ENCODE assay signal across 11 mouse cellular contexts in genomic region chr14:27402332-27403250, GRCm38 (mm10). TPM values are rescaled to one million over a fixed set of nuclear protein-coding genes. Genes with fewer than 3 reads are reported as not detected.
DNase-seq lines count a peak whose midpoint lies in the region; ATAC-seq lines count a peak whose summit lies in the region.
"Had no signal": no experiment of that assay in that cellular context is flagged by ENCODE, and none has a peak within 500 bp of the region (broad histone marks: within the 10 kb centered on the region; RNA-seq: fewer than 3 reads in every experiment).

No protein-coding gene starts in this region.

- no peak overlapping the region for H3K9ac ChIP-seq in kidney, embryonic 15.5 days
- no peak overlapping the region for H3K9ac ChIP-seq in kidney, embryonic 16.5 days (replicated peaks; ENCODE audit: low read length)
- no peak overlapping the region; the same call in 1 of the 2 replicates for H3K9ac ChIP-seq in stomach, embryonic 15.5 days
- H3K9ac ChIP-seq in hindbrain, embryonic 12.5 days: no peak overlapping the region
- H3K9ac ChIP-seq: limb, embryonic 13.5 days had no signal

- no peak overlapping the region for H3K4me2 ChIP-seq in kidney, embryonic 15.5 days
- no peak overlapping the region for H3K4me2 ChIP-seq in kidney, embryonic 16.5 days (replicated peaks; ENCODE audit: low read depth, low read length)
- no peak overlapping the region for H3K4me2 ChIP-seq in stomach, embryonic 15.5 days
- no peak overlapping the region for H3K4me2 ChIP-seq in hindbrain, embryonic 12.5 days (replicated peaks)
- H3K4me2 ChIP-seq: limb, embryonic 13.5 days had no signal

- 0 out of 2 replicates have a peak overlapping the region, but pooled peaks have one; percentile 13 for H3K27ac ChIP-seq in kidney, embryonic 15.5 days
- no peak overlapping the region for H3K27ac ChIP-seq in kidney, embryonic 16.5 days (ENCODE audit: low read length)
- H3K27ac ChIP-seq in stomach, embryonic 15.5 days: 0 out of 2 replicates have a peak overlapping the region, but pooled peaks have one; percentile 11
- no peak overlapping the region for H3K27ac ChIP-seq in hindbrain, embryonic 12.5 days
- H3K27ac ChIP-seq: limb, embryonic 13.5 days had no signal

- WGBS in kidney, embryonic 15.5 days: 75% methylated on average over 10 of the region's 10 CpGs
- WGBS in kidney, embryonic 16.5 days: 64% methylated on average over 10 of the region's 10 CpGs
- WGBS in stomach, embryonic 15.5 days: 66% methylated on average over 10 of the region's 10 CpGs
- 89% methylated on average over 10 of the region's 10 CpGs for WGBS in hindbrain, embryonic 12.5 days

- H3K4me1 ChIP-seq in kidney, embryonic 15.5 days: 0 out of 2 replicates have a peak, but pooled peaks cover 6% of the 10 kb centered on the region
- no peaks in the 10 kb centered on the region for H3K4me1 ChIP-seq in kidney, embryonic 16.5 days (ENCODE audit: insufficient read depth, low read length)
- H3K4me1 ChIP-seq in stomach, embryonic 15.5 days: peaks cover 2% of the 10 kb centered on the region; the same call in 1 of the 2 replicates
- no peaks in the 10 kb centered on the region for H3K4me1 ChIP-seq in hindbrain, embryonic 12.5 days
- H3K4me1 ChIP-seq: limb, embryonic 13.5 days had no signal

- no peak for ATAC-seq in kidney, embryonic 15.5 days (replicated peaks; ENCODE audit: low FRiP score)
- ATAC-seq in kidney, embryonic 16.5 days (ENCODE audit: low FRiP score, low TSS enrichment): no peak
- no peak for ATAC-seq in stomach, embryonic 15.5 days (ENCODE audit: insufficient read depth, low FRiP score, low read depth)
- ATAC-seq in hindbrain, embryonic 12.5 days (ENCODE audit: low FRiP score): no peak
- ATAC-seq: intestine, postnatal 0 days had no signal

- H3K27me3 ChIP-seq in kidney, embryonic 15.5 days: no peaks in the 10 kb centered on the region
- no peaks in the 10 kb centered on the region for H3K27me3 ChIP-seq in kidney, embryonic 16.5 days (ENCODE audit: insufficient read depth, low read length)
- no peaks in the 10 kb centered on the region for H3K27me3 ChIP-seq in stomach, embryonic 15.5 days (replicated peaks)
- H3K27me3 ChIP-seq in hindbrain, embryonic 12.5 days: no peaks in the 10 kb centered on the region
- H3K27me3 ChIP-seq: limb, embryonic 13.5 days had no signal

- H3K4me3 ChIP-seq in kidney, embryonic 15.5 days (replicated peaks): no peak overlapping the region
- H3K4me3 ChIP-seq in kidney, embryonic 16.5 days (ENCODE audit: low read length): no peak overlapping the region
- no peak overlapping the region for H3K4me3 ChIP-seq in stomach, embryonic 15.5 days (replicated peaks)
- no peak overlapping the region for H3K4me3 ChIP-seq in hindbrain, embryonic 12.5 days
- H3K4me3 ChIP-seq: limb, embryonic 13.5 days had no signal

- peaks cover 19% of the 10 kb centered on the region for H3K36me3 ChIP-seq in kidney, embryonic 15.5 days
- H3K36me3 ChIP-seq in kidney, embryonic 16.5 days (ENCODE audit: insufficient read depth, low read length): peaks cover 6% of the 10 kb centered on the region; the same call in 1 of the 2 replicates
- no peaks in the 10 kb centered on the region for H3K36me3 ChIP-seq in stomach, embryonic 15.5 days
- H3K36me3 ChIP-seq in hindbrain, embryonic 12.5 days: no peaks in the 10 kb centered on the region

- no peaks in the 10 kb centered on the region for H3K9me3 ChIP-seq in kidney, embryonic 15.5 days (replicated peaks)
- peaks cover 6% of the 10 kb centered on the region; the same call in 1 of the 2 replicates for H3K9me3 ChIP-seq in kidney, embryonic 16.5 days (ENCODE audit: low read length)
- H3K9me3 ChIP-seq in stomach, embryonic 15.5 days: no peaks in the 10 kb centered on the region
- H3K9me3 ChIP-seq in hindbrain, embryonic 12.5 days (replicated peaks): no peaks in the 10 kb centered on the region
- H3K9me3 ChIP-seq: limb, embryonic 13.5 days had no signal

- DNase-seq in T-cell, adult 2 months (ENCODE audit: low spot score): peak; percentile 56
- DNase-seq in lung, adult 18-20 months: peak; percentile 50 to 73
- DNase-seq in frontal cortex, postnatal 25 days (ENCODE audit: low spot score in 2 of 2): no peak
- no peak for DNase-seq in cerebellum, adult 9-11 months
- DNase-seq: midbrain, embryonic 14.5 days had no signal

RNA-seq across cellular contexts. Expression of gene Fam208a, which starts 26.0 kb away (rescaled TPM):
- polyA plus RNA-seq in kidney, embryonic 15.5 days (2015; fragmentation: Nextera tagmentation; extraction: Ambion mirVana): 12.4 and 15.4 TPM in 2 replicates
- 8.0 and 12.0 TPM in 2 replicates for polyA plus RNA-seq in kidney, embryonic 16.5 days (2015; fragmentation: Nextera tagmentation; extraction: Ambion mirVana)
- polyA plus RNA-seq in stomach, embryonic 15.5 days (2015; fragmentation: Nextera tagmentation; extraction: Ambion mirVana): 14.3 and 14.6 TPM in 2 replicates
- polyA plus RNA-seq in hindbrain, embryonic 12.5 days (2016; fragmentation: Nextera tagmentation; extraction: Ambion mirVana): 22.7 and 24.0 TPM in 2 replicates

Comparison
In these comparisons a context has a peak if more than half of its experiments do, and no peak if none do; other contexts are left out.
1. H3K27ac ChIP-seq: peak in kidney, embryonic 15.5 days (single experiment) and stomach, embryonic 15.5 days (single experiment); none in kidney, embryonic 16.5 days (single experiment) and hindbrain, embryonic 12.5 days (single experiment).
2. DNase-seq: peak in T-cell, adult 2 months (single experiment) and lung, adult 18-20 months (2 of 2); none in frontal cortex, postnatal 25 days (0 of 2) and cerebellum, adult 9-11 months (single experiment).